Mouse (Mus musculus) naive thymus-derived CD4-positive, alpha-beta T cell, adult 2 months (primary cell): ENCODE data around the gene Dram1.

Source experiments
- DNase-seq: peaks from one replicate; pipeline ENCODE4 v3.0.0-alpha.2; 2011; ENCODE audit warnings: low read depth

Dram1 gene

GRCm38 (mm10) chr10:88350687-88351086 is 28.2 kb downstream of the Dram1 start:
- DNase-seq, result no peak

GRCm38 (mm10) chr10:88349800-88350199 is 29.1 kb downstream of the Dram1 start:
- no peak for DNase-seq

GRCm38 (mm10) chr10:88346454-88347245 is 32.2 kb downstream of the Dram1 start:
- DNase-seq, result no peak

- no peak for DNase-seq
Measured at GRCm38 (mm10) chr10:88345899-88346401, 32.9 kb downstream of the Dram1 start.

GRCm38 (mm10) chr10:88341368-88341767 is 37.5 kb downstream of the Dram1 start:
- no peak for DNase-seq

- DNase-seq, result no peak
Measured at GRCm38 (mm10) chr10:88340660-88341059, 38.2 kb downstream of the Dram1 start.

- DNase-seq, result no peak
Measured at GRCm38 (mm10) chr10:88330695-88331094, 48.2 kb downstream of the Dram1 start.

- no peak for DNase-seq
Measured at GRCm38 (mm10) chr10:88328056-88328450, 50.8 kb downstream of the Dram1 start.

- peak; percentile 78 for DNase-seq
Measured at GRCm38 (mm10) chr10:88327160-88328055, 51.5 kb downstream of the Dram1 start.

GRCm38 (mm10) chr10:88321739-88322138 is 57.1 kb downstream of the Dram1 start:
- DNase-seq, result no peak

GRCm38 (mm10) chr10:88320714-88321416 is 58.0 kb downstream of the Dram1 start:
- DNase-seq, result no peak

- DNase-seq, result no peak
Measured at GRCm38 (mm10) chr10:88318179-88318578, 60.7 kb downstream of the Dram1 start.

GRCm38 (mm10) chr10:88317151-88317550 is 61.7 kb downstream of the Dram1 start:
- DNase-seq, result no peak

GRCm38 (mm10) chr10:88314841-88315240 is 64.0 kb downstream of the Dram1 start:
- DNase-seq, result no peak

GRCm38 (mm10) chr10:88309851-88310250 is 69.0 kb downstream of the Dram1 start:
- DNase-seq, result no peak

- DNase-seq, result no peak
Measured at GRCm38 (mm10) chr10:88306235-88306634, 72.6 kb downstream of the Dram1 start.

- peak; percentile 70 for DNase-seq
Measured at GRCm38 (mm10) chr10:88304302-88304701, 74.6 kb downstream of the Dram1 start.

GRCm38 (mm10) chr10:88303079-88303478 is 75.8 kb downstream of the Dram1 start:
- DNase-seq, result no peak

GRCm38 (mm10) chr10:88301802-88302470 is 76.9 kb downstream of the Dram1 start:
- no peak for DNase-seq

- DNase-seq, result no peak
Measured at GRCm38 (mm10) chr10:88296991-88297390, 81.9 kb downstream of the Dram1 start.

GRCm38 (mm10) chr10:88295091-88295490 is 83.8 kb downstream of the Dram1 start:
- DNase-seq, result no peak

- DNase-seq, result no peak
Measured at GRCm38 (mm10) chr10:88288061-88288460, 90.8 kb downstream of the Dram1 start.
